Mouse (Mus musculus) layer of hippocampus, postnatal 14 days (tissue): ENCODE measurements around the gene Basp1. TPM values are rescaled to one million over a fixed set of nuclear protein-coding genes. Genes with fewer than 3 reads are reported as not detected.

Experiments
- DNase-seq, 2 experiments: peaks; one replicate each; pipeline ENCODE4 v3.0.0; 2021 to 2022; ENCODE audit warnings: low spot score in 2 of 2, mixed read lengths in 1 of 2
- total RNA-seq, 2 experiments: library from RNA; stranded (reverse); gene quantifications; 2 replicates each; pipeline ENCODE4 v1.2.3; 2021

The Basp1 gene
- total RNA-seq, 2 experiments from 2014 or later: 941 to 1,006 TPM

DNA sequence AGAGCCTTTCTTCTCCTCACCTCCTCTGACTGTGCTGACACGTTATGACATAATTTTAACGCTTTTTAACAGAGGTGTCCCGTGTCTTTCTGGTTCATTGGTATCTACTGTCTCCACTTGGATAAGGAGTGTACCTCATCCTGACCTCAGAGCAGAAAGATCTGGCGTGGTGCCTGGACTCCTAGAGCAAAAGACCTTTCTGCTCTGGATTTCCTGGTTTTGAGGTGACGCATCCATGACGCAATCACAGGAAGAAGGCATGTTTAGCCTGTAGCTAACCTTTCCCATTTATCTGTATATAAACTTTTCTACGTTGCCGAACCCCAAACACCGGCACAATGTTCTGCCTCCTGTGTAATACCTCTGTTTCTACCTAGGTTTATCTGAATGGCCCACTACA lies 6.7 kb upstream of the Basp1 start:
- no peak for DNase-seq

DNA sequence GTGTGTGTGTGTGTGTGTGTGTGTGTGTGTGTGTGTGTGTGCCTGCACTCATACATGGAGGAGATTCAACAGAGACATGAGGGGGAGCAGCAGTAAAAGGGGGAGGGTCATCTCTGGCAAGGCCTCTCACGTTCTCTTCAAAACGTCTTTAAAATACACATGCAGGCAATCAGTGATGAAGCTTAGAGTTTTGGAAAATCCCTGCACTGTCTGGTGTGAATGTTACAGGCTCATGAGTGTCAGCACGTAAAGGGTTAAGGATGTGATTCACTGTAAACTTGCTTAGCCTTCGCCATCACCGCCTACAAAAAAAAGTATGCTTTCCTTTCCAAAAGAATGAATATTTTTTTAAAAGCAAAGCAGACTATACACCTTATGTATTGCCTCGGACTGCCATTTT lies 2.8 kb upstream of the Basp1 start:
- no peak for DNase-seq

DNA sequence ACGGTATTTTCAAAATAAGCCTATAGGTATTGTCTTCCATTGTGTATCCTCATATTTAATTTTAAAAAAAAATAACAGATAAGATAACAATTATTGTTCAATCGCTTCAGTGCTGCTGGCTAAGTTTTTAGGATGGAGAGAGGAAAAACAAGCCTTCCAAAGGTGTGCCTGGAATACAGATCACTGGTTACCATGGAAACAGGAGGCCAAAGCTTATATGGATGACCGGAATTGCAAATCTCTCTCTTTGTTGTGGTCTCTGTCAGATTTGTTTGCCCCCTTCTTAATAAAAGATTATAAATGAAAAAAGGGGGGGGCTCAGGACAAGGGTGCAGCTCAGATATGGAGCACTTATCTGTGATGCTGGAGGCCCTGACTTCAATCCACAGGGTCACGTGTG lies 2.4 kb upstream of the Basp1 start:
- DNase-seq: no peak

DNA sequence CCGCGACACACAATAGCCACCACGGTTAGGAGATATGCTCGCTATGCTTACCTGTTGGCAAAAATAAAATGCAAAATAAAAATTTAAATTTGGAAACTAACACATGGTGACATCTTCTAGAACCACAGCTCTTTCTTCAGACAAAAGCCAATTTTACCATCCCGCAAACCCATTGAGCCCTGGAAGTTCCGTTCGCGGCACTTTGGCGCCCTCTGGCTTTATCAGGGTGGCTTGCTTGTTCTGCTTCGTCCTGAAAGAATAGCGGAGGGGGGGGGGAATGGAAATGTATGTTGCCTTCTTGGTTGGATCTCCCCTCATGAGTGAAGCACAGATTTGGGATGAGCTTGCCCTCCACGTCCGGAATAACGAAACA lies 1.2 kb upstream of the Basp1 start:
- DNase-seq: peak; percentile 91 to 94

DNA sequence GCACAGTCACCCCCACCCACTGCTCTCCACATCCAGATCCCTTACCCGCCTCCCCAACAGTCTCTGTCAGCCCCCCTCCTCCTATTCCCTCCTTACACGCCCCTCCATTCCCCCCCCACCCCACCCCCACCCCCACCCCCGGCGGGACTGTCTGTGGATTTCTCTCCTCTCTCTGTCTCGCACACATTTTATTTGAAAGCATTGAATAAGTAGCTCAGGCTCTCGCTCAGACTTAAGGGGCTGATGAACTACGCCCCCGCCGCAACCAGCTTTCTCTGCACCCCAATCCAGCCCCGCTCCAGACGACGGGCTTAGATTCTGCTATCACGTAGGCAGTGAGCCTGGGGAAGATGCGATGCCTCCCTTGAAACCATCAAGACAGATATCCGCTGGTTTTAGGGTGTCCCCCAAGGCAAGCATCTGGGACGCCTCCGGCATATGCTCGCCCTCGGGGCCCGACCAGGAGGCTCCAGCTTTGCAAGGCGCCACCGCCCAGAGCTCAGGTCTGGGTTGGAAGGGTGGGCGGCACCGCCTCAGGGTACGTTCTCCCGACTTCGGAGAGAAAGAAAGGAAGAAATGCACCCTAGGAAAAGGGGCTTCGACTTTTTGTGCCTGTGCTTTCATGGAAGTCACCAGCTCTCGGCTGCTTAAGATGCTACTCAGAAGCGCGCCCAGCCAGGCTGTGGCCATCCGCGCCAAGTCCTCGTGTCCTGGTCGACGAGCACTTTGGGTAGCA lies 615 bp upstream of the Basp1 start:
- peak; percentile 61 to 79 for DNase-seq

DNA sequence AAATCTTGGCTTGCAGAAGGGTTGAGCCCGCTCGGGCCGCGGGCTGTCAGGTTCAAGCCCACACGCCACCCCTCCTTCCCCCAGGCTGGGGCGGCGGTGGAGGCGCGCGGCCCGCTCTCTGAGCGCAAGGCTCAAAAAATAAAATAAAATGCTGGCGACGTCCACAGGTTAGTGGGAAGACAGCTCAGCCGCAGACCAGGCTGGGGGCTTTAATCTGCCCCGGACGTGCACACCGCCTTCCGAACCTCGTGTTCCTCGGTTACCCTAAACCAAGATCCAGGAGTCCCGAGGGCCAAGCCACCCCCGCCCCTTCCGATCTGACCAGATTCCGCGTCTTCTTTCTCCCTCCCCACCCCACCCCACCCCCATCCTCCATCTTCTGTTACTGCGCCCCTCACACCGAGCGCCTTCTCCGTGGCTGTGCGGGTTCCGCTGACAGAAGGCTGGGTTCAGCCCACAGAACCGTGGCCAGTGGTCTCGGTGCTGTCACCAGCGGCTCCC lies 753 bp downstream of the Basp1 start:
- DNase-seq: peak; percentile 40 to 66

DNA sequence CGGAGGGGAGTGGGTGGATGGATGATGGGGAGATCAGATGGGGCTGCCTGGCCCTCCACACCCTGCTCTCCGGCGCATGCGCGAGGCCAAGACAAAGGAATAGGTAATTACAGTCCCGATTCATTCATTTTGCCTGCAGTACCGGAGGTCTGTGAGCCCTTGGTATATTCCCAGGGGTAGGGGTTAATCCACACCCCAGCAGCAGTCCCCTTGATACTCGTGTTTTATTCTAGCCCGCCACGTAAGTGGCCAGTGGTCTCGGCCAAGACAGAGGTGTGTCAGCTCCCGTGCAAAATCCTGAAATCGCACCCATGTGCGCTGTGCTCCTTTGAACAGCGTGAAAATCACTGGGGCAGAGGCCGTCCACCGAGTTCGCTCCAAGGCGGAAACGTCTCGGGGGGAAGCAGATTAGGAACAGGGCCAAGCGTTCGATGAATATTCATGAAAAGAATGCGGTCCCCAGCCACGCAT lies 1.4 kb downstream of the Basp1 start:
- DNase-seq: peak; percentile 79 to 87

DNA sequence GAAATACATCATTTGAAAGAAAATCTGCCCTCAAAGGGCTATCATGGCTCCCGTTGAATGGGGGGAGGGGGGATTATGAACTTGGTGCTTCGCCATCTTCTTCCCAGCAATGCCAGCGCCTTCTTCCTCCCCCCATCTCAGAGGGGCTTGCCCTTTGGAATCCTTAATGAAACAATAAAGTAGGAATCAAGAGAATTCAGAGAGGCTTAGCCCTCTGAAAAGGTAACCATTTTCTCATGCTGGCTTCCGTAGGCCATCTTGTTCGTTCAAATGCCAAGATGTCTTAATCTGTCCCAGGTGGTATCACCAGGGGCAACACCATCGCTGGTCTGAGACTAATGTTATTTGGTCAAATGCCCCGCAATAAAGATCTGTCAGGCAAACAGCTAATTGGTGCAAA lies 2.1 kb downstream of the Basp1 start:
- no peak for DNase-seq

DNA sequence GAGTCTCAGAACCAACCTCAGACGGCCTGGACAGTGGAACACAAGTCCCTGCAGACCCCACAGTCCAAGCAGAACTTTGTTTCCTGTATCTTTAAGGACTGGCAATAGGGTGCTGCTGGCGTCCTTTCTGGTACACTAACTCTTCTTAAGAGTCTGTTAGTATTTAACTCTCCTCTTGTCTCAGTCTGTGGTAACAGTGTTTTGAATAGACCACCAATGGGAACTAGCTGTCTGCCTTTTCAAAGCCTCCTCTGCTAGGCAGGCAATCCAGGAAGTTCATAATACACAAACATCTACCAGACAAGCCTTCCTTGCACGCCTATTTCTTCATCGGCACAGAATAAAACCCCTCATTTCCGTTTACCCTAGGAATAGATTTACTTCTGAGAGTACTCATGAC lies 7.6 kb downstream of the Basp1 start:
- DNase-seq: no peak

DNA sequence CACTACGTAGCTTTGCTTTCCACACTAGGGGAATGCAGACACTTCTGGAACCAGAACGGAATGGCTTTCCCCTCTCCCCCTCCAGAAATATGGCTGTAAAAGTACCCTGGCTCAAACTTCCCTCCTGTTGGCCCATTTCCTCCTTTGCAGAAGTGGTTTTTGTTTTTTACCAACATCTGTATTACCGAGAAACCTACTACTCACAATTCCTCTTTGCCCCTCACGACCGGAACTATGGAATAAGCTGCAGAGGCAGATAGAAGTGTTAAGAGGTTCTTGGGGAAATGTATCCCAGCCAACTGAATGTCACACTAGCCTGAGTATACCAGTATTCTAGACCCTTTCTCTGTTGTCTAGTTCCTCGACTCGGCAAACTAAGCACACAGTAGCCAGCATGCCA lies 9.7 kb downstream of the Basp1 start:
- DNase-seq: no peak

DNA sequence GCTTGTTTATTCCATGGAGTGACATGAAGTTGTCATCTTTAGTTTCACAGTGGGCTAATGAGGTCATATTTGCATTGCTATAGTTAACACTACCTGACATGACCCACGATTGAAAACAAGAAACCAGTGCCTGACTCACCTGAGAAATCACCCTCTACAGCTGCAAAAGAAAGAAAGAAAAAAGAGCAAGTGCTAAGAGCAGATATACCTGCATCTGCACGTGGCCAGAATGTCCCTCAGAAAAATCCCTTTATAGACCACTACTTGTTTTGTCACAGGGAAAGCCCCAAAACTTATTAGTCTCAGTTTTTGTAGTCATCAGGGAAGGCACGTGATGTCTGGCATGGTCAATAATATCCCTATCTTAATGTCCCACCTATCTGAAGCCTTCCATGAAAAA lies 11.6 kb downstream of the Basp1 start:
- no peak for DNase-seq

DNA sequence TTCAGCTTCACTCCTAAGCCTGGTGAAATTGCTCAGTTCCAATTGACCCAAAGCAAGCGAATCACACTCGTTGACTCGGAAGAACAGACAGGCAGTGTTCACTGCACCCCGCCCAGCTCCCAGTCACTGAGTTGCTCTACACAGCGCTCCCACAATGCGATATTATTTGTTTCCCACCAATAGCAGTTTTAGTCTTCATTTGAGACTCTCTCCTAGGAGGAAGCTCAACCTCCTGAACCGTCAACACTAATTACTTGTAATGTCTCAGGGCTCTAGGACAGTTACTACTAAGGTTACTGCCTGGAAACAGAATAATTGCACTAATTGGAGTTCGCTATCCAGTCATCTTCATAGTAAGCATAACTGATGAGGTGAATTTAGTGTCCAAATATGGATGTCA lies 13.3 kb downstream of the Basp1 start:
- DNase-seq: no peak

DNA sequence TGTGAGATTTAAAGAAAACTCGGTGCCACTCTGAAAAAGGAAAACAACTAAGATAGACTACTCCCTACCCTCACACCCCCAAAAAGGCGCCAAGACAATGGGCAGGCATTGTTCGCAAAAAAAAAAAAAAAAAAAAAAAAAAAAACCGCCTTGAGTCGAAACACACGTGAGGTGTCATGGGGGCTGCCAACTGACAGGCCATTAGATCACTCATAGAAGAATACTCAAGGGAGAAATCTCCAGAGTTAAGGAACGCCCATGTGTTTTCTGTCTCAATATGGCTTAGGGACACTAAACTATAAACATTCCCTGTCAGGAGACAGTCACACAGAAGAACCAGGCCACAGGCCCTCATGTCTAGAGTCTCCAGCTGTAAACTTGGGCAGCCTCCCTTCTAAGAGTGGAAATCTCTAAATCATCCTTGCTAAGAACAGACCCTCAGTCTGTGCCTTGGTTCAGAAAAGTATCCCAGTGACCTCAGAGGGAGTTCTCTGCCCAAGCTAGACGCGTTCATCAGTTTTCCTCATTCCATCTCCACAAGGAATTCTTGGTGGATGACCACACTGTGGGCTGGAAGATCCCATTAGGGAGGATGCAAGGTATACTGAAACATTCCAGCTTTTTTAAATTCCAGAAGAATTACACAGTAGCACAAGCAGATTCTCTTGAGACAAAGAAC lies 17.5 kb downstream of the Basp1 start:
- DNase-seq: no peak

DNA sequence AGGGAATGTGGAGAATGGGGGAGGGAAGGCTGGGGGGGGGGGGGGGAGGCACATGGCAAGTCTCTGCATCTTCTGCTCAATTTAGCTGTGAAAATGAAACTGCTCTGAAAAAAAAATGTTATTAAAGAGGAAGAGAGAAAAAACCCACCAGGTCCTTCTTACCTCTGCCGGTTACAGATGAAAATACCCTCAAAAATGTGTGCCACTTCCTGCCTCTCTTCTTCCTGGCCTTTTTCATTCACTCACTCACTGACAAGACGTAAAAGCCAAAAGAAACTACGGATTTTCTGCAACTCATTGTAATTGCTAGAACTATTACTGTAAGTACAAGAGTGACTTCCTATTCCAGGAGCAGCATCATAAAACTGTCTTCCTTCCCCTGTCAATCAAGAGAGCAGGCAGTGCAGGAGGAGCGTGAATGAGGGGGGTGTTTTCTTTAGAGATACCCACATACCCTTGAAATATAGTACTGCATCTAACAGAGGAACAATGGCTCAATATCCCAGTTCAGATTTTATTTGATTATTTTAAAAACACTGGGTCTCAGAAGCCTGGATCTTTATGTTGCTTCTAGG lies 21.0 kb downstream of the Basp1 start:
- no peak for DNase-seq

DNA sequence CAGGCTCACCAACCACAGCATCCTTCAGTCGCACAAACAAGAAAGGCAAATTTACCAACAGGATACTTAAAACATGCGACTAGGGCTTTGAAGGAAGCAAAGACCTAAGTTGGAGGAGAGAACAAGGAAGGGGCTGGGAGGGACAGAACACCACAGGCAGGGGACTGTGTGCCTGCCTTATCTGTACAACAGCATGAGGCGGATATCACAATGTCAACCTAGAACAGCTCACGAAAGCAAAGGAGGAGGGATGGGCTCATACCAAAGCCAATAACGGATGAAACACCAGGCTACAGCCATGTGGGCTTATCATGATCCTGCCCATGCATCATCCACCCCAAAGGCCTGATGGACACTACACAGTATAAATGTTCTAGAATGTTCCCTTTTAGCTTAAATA lies 22.4 kb downstream of the Basp1 start:
- DNase-seq: no peak

DNA sequence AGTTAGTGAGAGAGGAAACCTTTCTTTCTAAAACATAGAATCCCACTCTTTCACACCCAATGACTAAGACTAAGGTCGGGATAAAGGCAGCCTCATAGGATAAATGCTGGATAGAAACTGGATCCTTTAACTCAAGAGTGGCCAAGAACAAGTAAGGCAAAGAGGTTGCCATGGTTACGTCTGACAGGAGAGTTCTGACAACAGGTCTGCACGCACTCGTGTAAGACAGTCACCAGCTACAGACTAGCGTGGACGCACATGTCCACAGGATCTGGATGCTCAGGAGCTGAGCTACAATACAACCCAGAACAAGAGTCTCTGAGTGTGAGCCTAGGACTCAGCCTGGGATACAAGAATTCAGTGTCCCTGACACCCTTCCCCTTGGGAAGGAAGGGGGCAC lies 26.0 kb downstream of the Basp1 start:
- no peak for DNase-seq

DNA sequence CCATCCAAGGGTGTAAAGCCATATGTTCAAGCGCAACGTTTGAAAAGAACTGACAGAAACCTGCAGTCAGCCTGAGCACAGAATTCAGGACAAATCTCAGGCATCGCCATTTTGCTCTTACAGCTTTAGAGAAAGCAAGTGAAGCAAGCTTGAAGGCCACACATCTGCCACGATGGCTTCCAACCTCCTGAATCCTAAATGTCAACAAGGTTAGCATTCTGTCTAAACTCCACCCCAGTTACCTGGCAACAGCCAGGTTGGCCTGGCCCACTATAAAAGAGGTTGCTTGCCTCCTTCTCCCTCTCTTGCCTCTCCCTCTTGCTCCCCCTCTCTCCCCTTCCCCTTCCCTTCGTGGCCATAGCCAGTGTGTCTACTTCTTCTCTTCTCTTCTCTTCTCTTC lies 33.5 kb downstream of the Basp1 start:
- no peak for DNase-seq

DNA sequence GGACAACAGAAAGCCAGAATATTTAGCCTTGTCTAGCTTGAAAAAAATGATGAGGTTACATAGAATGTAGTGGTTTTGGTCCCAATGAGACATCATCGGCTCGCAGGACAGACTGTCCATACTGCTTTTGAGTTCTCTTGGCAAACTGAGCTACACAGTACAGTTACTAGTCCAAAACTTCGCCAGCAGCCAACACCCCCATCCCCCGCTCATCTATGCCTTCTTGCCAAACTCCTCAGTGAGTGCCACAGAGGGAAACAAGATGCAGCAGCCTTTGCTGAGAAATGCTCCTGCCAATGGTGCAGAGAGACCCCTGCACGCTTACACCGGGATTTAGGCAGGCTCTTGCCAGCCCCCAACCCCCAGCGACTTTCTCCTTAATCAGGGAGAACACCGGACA lies 34.9 kb downstream of the Basp1 start:
- peak in 1 of 2 experiments; percentile 49 for DNase-seq

DNA sequence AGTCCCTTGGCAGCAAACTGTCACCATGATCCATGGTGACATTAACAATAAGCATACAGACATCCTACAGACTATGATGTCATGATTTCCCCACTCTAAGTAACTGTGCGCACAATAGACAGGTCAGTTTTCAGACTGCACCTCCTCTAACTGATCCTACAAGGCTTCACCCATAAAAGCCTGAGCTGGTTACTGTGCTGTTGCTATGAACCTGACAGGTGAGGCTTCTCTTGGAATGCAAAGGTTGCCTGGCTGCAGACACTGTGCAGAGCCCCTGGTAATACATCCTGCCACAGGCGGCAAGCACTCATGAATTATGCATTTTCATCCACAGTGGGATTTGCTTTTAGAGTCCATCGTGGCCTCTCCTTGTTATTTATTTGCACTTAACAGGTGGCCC lies 36.6 kb downstream of the Basp1 start:
- DNase-seq: no peak

DNA sequence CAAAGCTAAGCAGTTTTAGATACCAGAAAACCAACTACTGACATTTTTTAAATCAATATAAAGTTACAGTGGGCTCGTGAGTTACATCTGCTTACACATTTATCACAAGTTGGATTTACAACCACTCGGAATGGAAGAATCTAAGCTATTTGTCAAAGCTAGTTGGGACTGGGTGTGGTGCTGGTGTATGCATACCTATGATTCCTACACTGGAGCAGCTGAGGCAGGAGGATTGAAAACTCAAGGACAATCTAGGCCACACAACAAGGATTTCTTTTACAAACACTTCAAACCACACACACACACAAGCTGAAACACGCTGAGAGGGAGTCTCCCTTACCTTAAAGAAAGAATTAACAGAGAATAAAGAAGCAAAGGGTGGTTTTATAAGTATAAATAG lies 40.1 kb downstream of the Basp1 start:
- no peak for DNase-seq

DNA sequence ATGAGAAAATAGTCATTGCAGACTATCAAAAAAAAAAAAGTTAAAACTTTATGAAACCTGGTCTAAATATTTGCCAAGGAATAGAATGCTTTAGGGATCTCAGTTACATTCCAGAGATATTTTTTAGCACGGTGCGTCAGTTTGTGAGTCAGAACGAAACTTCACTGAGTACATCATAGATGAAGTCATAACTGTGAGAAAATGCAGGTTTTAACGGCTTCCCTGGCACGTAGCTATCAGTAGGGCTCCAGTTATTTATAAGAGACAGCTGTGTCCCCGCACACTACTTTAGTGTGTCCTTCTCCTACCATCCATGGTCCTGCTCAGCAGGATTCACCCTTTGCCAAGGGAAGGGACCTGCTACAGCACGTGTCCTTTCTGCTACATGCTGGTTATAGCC lies 44.0 kb downstream of the Basp1 start:
- DNase-seq: no peak

DNA sequence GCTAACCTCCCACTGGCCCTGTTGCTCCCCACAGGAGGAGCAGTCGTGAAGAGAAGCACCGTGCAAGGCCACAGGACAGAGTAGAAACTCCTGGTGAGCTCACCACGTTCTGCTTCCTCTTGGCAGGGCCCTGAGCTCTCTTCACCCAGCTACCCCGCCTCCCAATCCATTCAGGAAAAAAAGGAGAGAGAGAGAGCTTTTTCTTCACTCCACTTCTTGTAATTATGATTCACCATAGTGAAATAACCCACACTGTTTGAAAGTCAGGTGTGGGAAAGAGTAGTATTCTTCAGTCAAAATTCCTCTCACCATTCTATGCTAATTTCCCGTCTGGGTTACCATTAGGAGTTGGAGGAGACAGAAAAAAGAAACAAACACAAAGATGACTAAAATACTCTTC lies 48.1 kb downstream of the Basp1 start:
- DNase-seq: no peak
